Mouse (Mus musculus) liver (tissue): Measurements from ENCODE around the gene Best3.

Source experiments
- DNase-seq: peaks from one replicate; pipeline ENCODE4 v3.0.0-alpha.2; 2020; ENCODE audit warnings: mixed read lengths

The Best3 gene

DNA sequence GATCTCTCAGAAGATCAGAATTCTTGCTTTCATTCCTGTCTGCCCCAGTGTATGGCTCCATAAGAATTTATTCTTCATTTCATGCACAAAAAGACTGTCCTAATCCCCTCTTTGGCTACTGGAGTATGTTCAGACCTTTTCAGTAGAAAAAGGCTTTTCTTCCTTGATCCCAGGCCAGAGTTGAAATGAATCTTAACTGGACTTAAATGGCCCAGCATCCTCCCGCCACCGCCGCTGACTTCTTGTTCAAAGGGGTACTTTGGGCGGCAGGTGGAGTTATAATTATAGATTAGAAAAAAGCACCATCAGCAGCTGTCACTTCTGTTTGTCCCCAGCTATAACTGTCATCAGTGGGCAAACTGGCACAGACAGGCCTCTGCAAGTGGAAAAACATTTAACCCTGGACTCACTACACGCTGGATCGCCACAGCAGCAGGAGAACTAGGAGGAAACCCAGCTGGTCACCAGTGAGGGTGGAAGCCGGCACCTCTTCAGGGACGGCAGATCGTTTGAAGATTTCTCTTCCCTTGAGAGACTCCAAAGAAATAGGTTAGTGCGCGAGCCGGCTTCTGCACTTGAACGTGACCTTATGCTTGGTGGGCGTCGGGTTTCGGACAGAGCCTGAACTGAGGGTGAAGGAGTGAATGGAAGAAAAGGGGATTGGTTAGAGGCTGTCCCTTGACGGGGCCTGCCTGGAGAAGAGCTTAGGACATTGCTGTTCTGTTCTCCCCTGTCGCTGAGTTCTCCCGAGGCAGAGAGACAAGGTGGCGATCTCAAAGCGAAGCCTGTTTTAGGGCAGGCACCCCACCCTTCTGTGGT is at the start of gene Best3:
Best3 (plus strand) TSS at position 51 of the 819 bp plus-strand sequence.
- no peak for DNase-seq

DNA sequence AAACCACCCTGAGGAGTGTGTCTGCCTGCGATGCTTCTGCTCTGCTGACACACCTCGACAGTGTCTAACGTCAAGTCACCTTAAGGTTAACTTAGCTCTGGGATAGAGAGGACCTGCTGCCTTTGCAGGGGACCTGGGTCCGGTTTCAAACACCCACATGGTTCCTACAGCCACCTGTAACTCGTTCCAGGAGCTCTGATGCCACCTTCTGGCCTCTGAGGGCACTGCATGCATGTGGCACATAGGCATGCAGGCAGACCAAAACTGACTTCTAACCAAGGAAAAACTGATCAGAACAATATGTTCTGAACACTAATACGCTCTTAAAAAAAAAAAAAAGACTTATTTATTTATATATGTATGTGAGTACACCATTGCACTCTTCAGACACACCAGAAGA is 43.1 kb upstream of the Best3 start:
- peak; percentile 60 for DNase-seq

- DNase-seq, result no peak
Observed at GRCm38 (mm10) chr10:116944144-116944543, 42.0 kb upstream of the Best3 start.

- no peak for DNase-seq
Observed at GRCm38 (mm10) chr10:116944940-116945339, 41.2 kb upstream of the Best3 start.

DNA sequence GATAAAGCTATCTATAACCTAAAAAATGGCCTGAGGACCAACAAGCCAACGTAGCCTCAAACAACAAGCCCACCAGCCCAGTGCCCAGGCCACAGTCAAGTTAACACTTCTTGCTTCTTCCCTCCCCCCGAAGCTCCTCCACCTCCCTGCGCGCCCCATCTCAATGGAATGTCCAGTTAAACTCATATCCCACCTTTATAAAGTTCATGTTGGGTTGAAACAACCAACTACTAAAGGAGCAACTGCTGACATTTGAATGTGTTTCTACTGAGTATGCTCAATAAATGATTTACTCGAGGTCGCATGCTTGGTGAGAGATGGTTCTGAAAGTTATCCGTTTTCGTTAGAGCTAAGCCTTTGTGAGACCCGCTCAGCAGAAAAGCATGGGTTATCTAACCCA is 37.7 kb upstream of the Best3 start:
- no peak for DNase-seq

DNA sequence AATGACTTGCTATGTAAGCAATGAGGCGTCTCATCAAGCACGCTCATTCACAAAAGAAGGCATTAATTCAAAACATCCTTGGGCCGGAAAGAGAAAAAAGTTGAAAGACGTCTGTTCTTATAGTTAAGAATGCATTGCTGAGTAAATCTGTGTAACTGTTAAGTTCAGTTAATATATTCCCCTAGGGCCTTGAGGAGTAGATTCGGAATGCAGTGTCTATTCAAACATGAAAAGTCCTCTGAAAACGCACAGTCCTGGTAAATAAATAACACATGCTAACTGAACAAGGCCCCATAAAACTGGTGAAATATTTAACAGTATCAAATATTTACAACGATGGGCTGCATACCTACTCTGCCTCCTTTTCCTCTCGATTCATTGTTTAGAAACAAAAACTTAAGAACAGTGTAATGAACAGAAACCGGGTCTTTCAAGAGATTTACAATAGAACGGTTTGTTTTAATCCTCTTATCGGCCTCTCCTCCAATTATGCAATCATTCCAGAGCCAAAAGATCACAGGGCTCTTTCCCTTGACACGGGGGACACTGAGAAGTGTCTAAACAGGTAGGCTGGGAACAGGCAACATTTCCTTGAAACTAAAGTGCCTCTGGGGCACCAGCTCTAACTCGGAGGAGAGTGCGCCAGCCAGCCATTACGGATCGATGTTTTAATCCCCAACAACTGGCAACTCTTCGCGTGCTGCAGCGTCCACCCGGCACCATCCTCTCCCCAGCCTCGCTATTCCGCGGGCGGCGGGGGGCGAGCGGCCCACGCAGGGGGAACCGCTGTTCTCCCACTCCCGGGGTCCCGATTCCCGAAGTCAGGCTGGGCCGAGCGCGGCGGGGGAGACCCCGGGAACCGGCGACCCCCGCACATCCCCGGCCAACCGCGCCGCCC is 36.8 kb upstream of the Best3 start:
- DNase-seq, result no peak

- DNase-seq, result peak; percentile 94
Observed at GRCm38 (mm10) chr10:116950009-116950769, 35.9 kb upstream of the Best3 start, which contains the start of gene Rab3ip. Gene Rab3ip (minus strand): TSS chr10:116950769.

DNA sequence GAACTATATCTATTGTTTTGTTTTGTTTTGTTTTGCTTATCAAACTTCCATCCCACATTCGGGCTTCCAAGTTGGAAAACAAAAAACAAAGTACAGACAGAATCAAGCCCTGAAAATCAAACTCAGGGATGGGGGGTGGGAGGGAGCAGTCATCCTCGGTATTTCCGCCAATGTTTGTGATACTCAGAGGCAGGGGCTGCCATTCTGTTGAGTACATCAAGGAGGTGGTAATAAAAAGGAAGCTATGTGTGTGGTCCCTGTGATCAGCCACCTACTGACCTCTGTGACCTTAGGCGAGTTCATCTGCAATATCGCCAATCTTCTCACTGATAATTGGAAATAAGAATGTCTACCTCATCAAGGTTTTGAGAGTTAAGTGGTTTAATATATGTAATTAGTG is 35.2 kb upstream of the Best3 start:
- no peak for DNase-seq

DNA sequence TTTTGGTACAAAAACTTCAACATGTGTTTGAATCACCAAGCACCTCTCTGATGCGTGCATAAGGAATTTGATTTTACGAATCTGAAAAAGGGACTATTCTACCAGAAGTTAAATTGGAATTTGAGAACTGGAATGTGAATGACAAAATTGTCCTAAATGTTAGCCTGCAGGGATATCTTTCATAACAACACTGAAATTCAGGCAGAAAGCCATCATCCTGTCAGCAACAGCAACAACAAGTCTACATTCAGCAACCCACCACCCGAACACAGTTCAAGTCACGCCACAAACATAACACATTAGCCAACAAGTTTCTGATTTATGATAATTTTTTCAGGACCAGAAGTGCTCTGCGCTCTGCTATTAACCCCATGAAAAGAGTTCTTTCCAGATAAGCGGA is 30.9 kb upstream of the Best3 start:
- no peak for DNase-seq

DNA sequence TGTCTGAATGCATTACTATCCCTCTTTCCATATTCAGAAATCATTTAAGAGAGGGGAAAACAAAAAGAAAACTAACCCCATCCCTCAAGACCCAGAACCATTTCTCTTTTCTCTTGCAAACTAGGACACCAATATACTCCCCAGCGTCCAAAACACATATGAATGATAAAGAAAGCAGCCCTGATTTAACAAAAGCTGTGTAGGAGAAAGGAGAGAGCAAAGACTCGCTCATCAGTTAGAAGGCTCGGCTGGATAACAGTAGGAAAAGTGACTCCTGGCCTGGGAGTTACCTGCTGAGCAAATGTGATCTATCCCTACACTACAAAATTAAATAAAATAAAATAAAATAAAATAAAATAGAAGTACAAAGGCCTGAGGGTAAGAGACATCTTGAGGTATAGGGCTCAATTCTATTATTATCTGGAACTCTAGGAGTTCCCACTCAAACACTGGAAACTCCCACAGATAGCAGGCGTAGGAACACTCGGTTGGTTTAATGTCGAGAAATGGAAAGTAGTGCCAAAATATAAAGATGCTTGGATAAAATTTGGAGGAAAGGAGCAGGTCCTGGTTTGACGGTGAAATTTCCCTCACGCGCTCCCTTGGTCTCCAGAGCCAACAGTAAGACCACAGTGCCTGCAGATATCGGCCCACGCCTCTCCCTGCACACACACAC is 29.5 kb upstream of the Best3 start:
- no peak for DNase-seq

DNA sequence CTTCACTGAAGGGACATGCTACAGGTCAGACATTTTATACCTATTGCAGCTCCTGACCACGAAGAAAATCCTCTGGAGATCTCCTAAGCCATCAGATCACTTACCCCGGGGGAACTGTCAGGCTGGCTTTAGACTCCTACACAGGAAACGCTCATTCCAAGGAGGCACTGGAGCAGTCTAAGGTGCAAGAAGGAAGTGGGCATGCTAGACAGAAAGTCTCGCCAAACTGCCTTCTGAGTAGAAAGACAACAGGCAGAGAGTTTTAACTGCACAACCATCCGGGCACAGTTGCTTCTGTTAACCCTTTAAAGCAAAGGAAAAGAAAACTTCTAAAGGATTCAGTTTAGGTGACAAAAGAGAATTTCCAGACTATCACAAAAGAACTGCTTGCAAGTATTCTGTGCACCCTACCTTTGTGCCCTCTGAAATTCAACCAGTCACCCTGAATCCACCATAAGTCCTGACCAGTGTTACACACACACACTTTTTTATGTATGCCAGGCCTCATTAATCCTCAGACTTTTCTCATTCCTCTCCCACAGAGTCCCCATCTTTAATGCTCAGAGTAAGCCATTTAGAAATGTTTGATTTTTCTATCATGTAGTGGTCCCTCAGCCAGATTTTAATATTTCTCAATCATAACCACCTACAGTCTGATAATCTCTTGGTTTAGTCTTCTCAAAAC is 28.1 kb upstream of the Best3 start:
- no peak for DNase-seq

DNA sequence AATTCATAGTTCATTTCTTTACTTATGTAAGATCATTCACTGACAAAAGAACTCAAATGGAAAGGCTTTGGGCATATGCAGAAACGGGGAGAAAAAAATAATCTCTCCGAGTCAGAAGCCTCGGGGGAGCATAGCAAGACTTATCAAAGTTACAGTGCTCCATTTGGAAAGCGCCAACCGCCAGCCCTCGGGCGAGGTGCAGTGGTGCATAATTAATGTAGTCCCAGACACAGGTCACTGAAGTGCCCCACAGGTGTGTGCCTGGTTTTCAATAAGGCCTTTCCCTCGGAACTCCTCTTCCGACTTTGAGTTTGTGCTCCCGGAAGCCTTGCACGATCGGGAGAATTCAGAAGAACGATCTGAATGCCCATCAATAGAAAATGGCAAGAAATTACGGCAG is 24.0 kb upstream of the Best3 start:
- no peak for DNase-seq

DNA sequence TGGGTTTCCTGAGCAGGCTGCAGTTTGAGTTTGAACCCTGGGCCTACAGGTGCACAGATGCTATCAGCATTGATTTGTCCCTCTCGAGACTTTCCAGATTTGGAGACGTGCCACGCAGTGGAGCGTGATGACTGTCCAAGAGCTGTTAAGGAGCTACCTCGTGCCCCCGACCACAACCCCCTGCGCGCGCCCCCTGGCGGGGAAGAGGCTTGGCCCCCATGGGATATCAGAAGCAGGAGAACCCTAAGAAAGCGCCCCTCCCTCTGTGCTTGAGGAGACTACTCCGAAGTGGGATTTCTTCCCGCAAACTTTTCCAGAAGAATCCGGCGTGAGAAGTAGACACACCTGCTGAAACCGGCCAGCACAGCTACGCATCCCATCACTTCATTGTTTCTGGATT is 23.3 kb upstream of the Best3 start:
- DNase-seq, result no peak

DNA sequence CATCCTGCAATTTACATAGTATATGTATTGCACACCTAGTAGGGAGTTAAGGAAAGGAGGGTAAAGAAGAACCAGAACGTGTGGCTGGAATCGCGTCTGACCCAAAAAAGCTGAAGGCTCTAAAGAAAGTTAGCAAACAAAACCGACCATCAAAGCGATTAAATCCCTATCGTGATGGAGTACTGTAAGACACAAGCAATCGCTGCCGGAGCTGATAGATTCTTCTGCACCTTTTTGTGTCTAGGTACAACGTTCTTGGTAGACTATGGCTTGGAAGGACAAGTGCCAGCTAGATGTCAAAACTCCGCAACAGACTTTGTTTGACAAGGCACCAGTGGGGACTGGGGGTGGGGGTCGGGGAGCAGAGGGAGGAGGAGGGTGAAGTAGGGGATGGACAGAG is 22.0 kb upstream of the Best3 start:
- DNase-seq, result no peak

GRCm38 (mm10) chr10:116964571-116964970 is 21.5 kb upstream of the Best3 start:
- DNase-seq, result no peak

- no peak for DNase-seq
Observed at GRCm38 (mm10) chr10:116965297-116965696, 20.8 kb upstream of the Best3 start.

DNA sequence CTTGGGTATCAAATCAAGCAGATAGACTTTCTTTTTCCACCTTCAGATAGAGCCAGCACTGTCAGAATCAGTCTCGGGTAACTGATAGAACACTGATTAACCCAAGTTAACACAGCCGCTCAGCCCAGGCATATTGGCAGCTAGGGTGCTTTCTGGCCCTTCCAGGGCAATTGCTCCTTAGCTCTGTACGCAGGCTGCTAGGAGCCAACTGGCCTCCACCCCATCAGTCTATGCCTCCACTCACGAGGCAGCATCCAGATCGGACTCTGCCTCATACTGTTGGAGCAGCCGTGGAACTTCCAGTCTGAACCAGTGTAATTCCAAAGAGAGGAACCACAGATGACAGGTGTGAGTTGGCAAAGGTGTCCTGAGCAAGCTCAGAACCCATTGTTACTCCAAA is 20.0 kb upstream of the Best3 start:
- no peak for DNase-seq

DNA sequence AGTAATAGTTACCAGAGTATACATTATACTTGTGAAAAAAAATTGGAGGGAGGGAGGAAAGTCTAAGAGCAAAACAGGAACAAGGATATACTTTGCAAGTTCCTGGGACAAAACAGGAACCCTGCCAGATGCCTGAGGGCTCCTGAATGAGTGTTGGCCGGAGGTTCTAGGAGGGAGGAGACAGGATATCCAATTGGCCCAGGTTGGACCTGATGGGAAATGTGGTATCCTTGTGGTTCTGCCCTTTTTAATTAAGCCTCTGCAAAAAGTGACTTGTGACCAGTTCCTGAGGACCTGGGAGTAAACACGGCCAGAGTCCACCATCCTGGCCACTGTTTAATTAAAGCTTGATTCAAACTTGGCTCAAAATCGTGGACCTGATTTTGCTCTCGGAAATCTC is 17.4 kb upstream of the Best3 start:
- no peak for DNase-seq

DNA sequence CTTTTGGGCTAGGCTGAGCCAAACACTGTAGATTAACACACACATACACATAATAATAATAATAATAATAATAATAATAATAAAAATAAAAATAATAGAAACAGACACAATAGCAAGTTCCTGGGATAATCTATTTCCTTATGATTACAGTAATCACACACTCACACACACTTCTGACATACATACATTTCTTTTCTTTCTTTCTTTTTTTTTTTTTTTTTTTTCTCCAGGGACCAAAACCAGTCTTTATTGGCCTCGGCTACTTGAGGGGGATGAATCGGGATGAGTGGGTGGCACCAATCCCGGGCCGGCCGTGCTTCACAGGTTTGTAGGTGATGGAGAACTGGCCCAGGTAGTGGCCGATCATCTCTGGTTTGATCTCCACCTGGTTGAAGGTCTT is 13.6 kb upstream of the Best3 start, which contains the start of gene Gm10271:
Gm10271 (minus strand) TSS at position 101 of the 400 bp plus-strand sequence.
- no peak for DNase-seq

DNA sequence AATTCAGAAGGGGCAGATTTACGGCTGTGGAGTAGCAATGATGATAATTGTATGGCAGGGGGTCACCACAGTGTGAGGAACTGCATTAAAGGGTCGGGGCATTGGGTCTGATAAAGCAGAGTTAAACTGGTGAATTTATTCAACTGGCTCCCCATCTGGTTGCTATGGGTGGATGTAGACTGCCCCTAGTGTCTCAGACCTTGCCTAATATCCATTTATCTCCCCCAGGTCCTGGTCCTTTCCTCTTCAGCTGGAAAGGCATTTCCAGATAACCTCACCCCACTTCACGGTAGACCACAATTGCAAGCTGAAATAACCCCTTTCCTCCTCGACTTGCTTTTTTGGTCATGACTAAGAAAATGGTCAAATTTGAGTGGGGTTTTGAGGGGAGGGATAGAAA is 8.7 kb upstream of the Best3 start:
- DNase-seq, result no peak

- DNase-seq, result no peak
Observed at GRCm38 (mm10) chr10:116977858-116978257, 8.3 kb upstream of the Best3 start.

- no peak for DNase-seq
Observed at GRCm38 (mm10) chr10:116978841-116979240, 7.3 kb upstream of the Best3 start.
